Mouse (Mus musculus) C2C12 (cell line): Measurements from ENCODE around the gene Clybl. TPM values are rescaled to one million over a fixed set of nuclear protein-coding genes. Genes with fewer than 3 reads are reported as not detected.

ENCODE experiments used
- H3K27me3 ChIP-seq: one replicate; pipeline ENCODE4 v1.6.1; 2011; ENCODE audit not compliant: control insufficient read depth, insufficient read depth, insufficient read length
- H3K36me3 ChIP-seq: one replicate; pipeline ENCODE4 v1.6.1; 2011; ENCODE audit not compliant: control insufficient read depth, insufficient read depth
- H3K4me3 ChIP-seq: one replicate; pipeline ENCODE4 v1.5.1; 2011; ENCODE audit warnings: mild to moderate bottlenecking, control low read depth; ENCODE audit not compliant: poor library complexity, insufficient read depth, severe bottlenecking
- H3K79me2 ChIP-seq: one replicate; pipeline ENCODE4 v1.6.1; 2011; ENCODE audit not compliant: control insufficient read depth, insufficient read depth
- H3K79me3 ChIP-seq: one replicate; pipeline ENCODE4 v1.6.1; 2011; ENCODE audit warnings: low read depth, control low read depth
- H3ac ChIP-seq: one replicate; pipeline ENCODE3; 2011; ENCODE audit warnings: low read depth; ENCODE audit not compliant: control insufficient read depth, insufficient read length
- CEBPB ChIP-seq: IDR thresholded peaks from one replicate; pipeline ENCODE4 v1.6.1; 2011; ENCODE audit warnings: low read depth, mild to moderate bottlenecking, control low read depth, moderate library complexity
- CTCF ChIP-seq: IDR thresholded peaks from one replicate; pipeline ENCODE4 v1.5.1; 2011; ENCODE audit not compliant: control insufficient read depth, insufficient read depth, insufficient read length
- FOSL1 ChIP-seq: IDR thresholded peaks from one replicate; pipeline ENCODE4 v1.8.0; 2011; ENCODE audit warnings: mild to moderate bottlenecking, low read length; ENCODE audit not compliant: poor library complexity, insufficient read depth, severe bottlenecking
- MAX ChIP-seq: IDR thresholded peaks from one replicate; pipeline ENCODE4 v1.6.1; 2011; ENCODE audit warnings: mild to moderate bottlenecking, control low read depth
- MYOD1 ChIP-seq: IDR thresholded peaks from one replicate; pipeline ENCODE4 v1.6.1; 2011; ENCODE audit warnings: low read depth; ENCODE audit not compliant: control insufficient read depth, insufficient read length
- MYOG ChIP-seq: IDR thresholded peaks from one replicate; pipeline ENCODE4 v1.6.1; 2011; ENCODE audit not compliant: control insufficient read depth, insufficient read length; ENCODE audit errors: extremely low read depth
- USF1 ChIP-seq: IDR thresholded peaks from one replicate; pipeline ENCODE4 v1.6.1; 2011; ENCODE audit warnings: low read depth, mild to moderate bottlenecking, control low read depth, moderate library complexity
- polyA plus RNA-seq: library from polyadenylated mRNA; unstranded; fragments of >200 nt; fragmentation: generic; extraction: Trizol; gene quantifications from one replicate; pipeline ENCODE4 v1.2.1, GENCODE M21; 2012; ENCODE audit warnings: missing spikeins

The Clybl gene
- polyA plus RNA-seq, 1 experiment = 5.2 TPM

GRCm38 (mm10) chr14:122377681-122378080, 196.2 kb downstream of the Clybl start:
- Histone ChIP-seq H3K79me2 (no peaks in the 10 kb centered on the region), H3K36me3 (no peaks in the 10 kb centered on the region), H3ac (no peak overlapping the region), H3K79me3 (no peaks in the 10 kb centered on the region), H3K27me3 (no peaks in the 10 kb centered on the region), H3K4me3 (no peak overlapping the region)
- no peak for TF ChIP-seq MYOG
- no peak for TF ChIP-seq MAX
- no peak for TF ChIP-seq FOSL1
- no peak for TF ChIP-seq USF1
- TF ChIP-seq CTCF = no peak
- TF ChIP-seq CEBPB = no peak
- TF ChIP-seq MYOD1 = no peak

GRCm38 (mm10) chr14:122379076-122379475, 197.6 kb downstream of the Clybl start:
- no peaks in the 10 kb centered on the region for H3K27me3 ChIP-seq
- H3ac ChIP-seq = no peak overlapping the region
- no peaks in the 10 kb centered on the region for H3K79me3 ChIP-seq
- H3K79me2 ChIP-seq = no peaks in the 10 kb centered on the region
- no peak for TF ChIP-seq CEBPB
- TF ChIP-seq MAX = no peak
- TF ChIP-seq MYOD1 = no peak
- TF ChIP-seq USF1 = no peak
- no peak for TF ChIP-seq MYOG
- TF ChIP-seq CTCF = no peak
- no peak for TF ChIP-seq FOSL1
- no peak overlapping the region for H3K4me3 ChIP-seq
- H3K36me3 ChIP-seq = no peaks in the 10 kb centered on the region

GRCm38 (mm10) chr14:122379996-122380395, 198.5 kb downstream of the Clybl start:
- Histone ChIP-seq H3K79me2 (no peaks in the 10 kb centered on the region), H3K4me3 (no peak overlapping the region), H3K27me3 (no peaks in the 10 kb centered on the region), H3ac (no peak overlapping the region), H3K36me3 (no peaks in the 10 kb centered on the region), H3K79me3 (no peaks in the 10 kb centered on the region)
- TF ChIP-seq CTCF (no peak), MYOD1 (no peak), MYOG (no peak), CEBPB (no peak), MAX (no peak)

GRCm38 (mm10) chr14:122380896-122381845, 199.7 kb downstream of the Clybl start:
- Histone ChIP-seq H3K36me3 (no peaks in the 10 kb centered on the region), H3K79me2 (no peaks in the 10 kb centered on the region), H3ac (no peak overlapping the region), H3K27me3 (no peaks in the 10 kb centered on the region), H3K79me3 (no peaks in the 10 kb centered on the region), H3K4me3 (no peak overlapping the region)
- TF ChIP-seq MAX = no peak
- TF ChIP-seq CEBPB = no peak
- TF ChIP-seq USF1 = no peak
- TF ChIP-seq FOSL1 = no peak
- no peak for TF ChIP-seq MYOG
- no peak for TF ChIP-seq MYOD1
- TF ChIP-seq CTCF = no peak

GRCm38 (mm10) chr14:122382281-122382680, 200.8 kb downstream of the Clybl start:
- no peaks in the 10 kb centered on the region for H3K27me3 ChIP-seq
- no peaks in the 10 kb centered on the region for H3K79me2 ChIP-seq
- no peak for TF ChIP-seq CTCF
- no peak for TF ChIP-seq FOSL1
- no peak for TF ChIP-seq CEBPB
- TF ChIP-seq MYOG = no peak
- TF ChIP-seq MAX = no peak
- no peak for TF ChIP-seq USF1
- no peak for TF ChIP-seq MYOD1
- no peaks in the 10 kb centered on the region for H3K36me3 ChIP-seq
- H3K4me3 ChIP-seq = no peak overlapping the region
- H3ac ChIP-seq = no peak overlapping the region
- H3K79me3 ChIP-seq = no peaks in the 10 kb centered on the region

- Histone ChIP-seq H3K79me3 (no peaks in the 10 kb centered on the region), H3K4me3 (no peak overlapping the region), H3K79me2 (no peaks in the 10 kb centered on the region), H3ac (no peak overlapping the region), H3K27me3 (no peaks in the 10 kb centered on the region), H3K36me3 (no peaks in the 10 kb centered on the region)
- no peak for TF ChIP-seq USF1
- TF ChIP-seq CTCF = no peak
- no peak for TF ChIP-seq CEBPB
- TF ChIP-seq MAX = no peak
- TF ChIP-seq MYOD1 = no peak
- no peak for TF ChIP-seq FOSL1
- no peak for TF ChIP-seq MYOG
These were observed 202.4 kb downstream of the Clybl start for GRCm38 (mm10) chr14:122383931-122384330.
